Mouse (Mus musculus): ENCODE results near the gene St5. TPM values are rescaled to one million over a fixed set of nuclear protein-coding genes. Genes with fewer than 3 reads are reported as not detected.

St5 gene
- total RNA-seq, 1 experiment = 25.6 TPM

DNA sequence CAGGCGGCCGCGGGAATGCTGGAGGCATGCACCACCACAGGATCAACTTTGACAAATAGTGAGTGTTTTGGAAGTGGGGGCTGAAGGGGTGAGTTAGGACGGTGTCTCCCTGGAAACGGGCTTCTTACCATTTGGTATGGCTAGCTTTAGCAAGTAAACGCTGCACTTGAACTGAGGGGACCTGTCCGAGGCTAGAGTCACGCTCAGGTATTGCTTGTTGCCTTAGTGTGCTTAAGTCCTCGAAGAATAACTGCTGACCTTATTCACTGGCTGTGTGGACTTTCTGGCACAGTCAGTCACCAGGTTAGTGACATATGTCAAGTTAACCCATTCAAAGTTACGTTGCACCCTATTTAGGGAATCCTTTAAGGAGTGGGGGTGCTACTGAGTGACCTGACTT lies 183.5 kb downstream of the St5 start:
- H3K27ac ChIP-seq (ENCODE audit: insufficient read depth, low read depth, low read length, poor library complexity, severe bottlenecking) = peak overlapping the region; percentile 98

DNA sequence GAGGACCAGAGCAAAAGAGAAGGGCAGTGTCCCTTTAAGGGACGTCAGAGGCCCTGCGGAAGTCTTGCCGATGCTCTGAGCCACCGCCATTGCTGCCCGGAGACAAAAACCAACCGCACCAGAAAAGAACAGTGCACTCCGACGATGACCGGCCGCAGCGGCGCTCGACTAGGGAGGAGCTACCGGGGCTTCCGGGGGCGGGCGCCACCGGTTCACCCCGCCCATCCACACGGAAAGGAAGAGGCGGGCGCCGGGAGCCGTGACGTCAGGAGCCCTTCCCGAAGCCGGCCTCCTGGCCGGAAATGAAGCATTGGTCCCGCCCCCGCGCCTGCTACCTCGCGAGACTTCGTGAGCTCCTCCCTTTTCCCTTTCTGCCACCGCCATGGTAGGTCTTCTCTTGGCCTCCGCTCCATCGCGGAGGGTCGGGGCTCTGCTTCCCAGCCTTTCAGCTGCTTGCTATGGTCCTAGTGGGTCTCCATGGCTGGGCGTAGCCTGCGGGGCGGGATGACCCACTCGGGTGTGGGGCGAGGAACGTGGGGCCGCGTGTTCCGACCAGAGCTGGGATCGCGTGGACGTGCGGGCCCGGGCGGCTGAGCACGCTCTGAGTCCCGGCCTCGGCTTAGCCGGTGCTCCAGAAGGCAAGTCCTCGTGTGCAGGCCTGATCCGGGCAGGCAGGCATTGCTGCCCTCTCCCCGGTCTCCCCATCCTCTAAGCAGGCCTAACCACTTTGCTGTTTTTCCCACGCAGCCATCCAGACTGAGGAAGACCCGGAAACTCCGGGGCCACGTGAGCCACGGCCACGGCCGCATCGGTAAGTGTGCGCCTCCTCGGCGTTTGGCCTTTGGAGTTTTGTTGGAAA lies 184.3 kb downstream of the St5 start, which contains the start of gene Rpl27a:
Gene Rpl27a (plus strand): TSS at position 310 of the 859 bp plus-strand sequence.
- peak within 1 kb of the TSS; percentile 100 for H3K9ac ChIP-seq (ENCODE audit: insufficient read depth, low read depth, low read length, poor library complexity, severe bottlenecking)
- peak; percentile 95 for DNase-seq (ENCODE audit: low read depth, low spot score)
- H3K4me1 ChIP-seq (ENCODE audit: control insufficient read depth in 2 of 2, insufficient read depth in 2 of 2, low read length in 2 of 2, poor library complexity in 1 of 2) = peaks cover 0 to 4% of the 10 kb centered on the region in 2 experiments; a peak in 1 of 4 replicates
- in situ Hi-C loops (cut with MboI; ENCODE audit: low sequenced_read_pairs in 2 of 2, unreplicated experiment in 2 of 2) = no loop called here
- no peaks in the 10 kb centered on the region for H3K9me3 ChIP-seq (ENCODE audit: control insufficient read depth, insufficient read depth, low read depth, low read length)
- peaks cover 44% of the 10 kb centered on the region for H3K36me3 ChIP-seq (ENCODE audit: control insufficient read depth, insufficient read depth, low read length, poor library complexity, severe bottlenecking)
- TF ChIP-seq ZC3H11A (IDR thresholded peaks at IDR 0.05; ENCODE audit: borderline replicate concordance, low read depth, low read length) = no peak
- no peak for TF ChIP-seq MAFK (IDR thresholded peaks at IDR 0.05; ENCODE audit: insufficient read depth, low read depth, low read length)
- peak; percentile 59; the same call in 1 of the 2 replicates for TF ChIP-seq HCFC1 (IDR thresholded peaks at IDR 0.05; ENCODE audit: borderline replicate concordance, insufficient read depth, low read length)
- no peak for TF ChIP-seq ZNF384 (IDR thresholded peaks at IDR 0.05; ENCODE audit: low read depth, low read length)
- TF ChIP-seq CHD2 (IDR thresholded peaks at IDR 0.05; ENCODE audit: low read depth, low read length) = peak; percentile 92
- peak within 1 kb of the TSS; percentile 98 for H3K27ac ChIP-seq (ENCODE audit: insufficient read depth, low read depth, low read length, poor library complexity, severe bottlenecking)
- H3K4me3 ChIP-seq (ENCODE audit: insufficient read depth in 1 of 2, low read depth in 1 of 2, low read length in 2 of 2, poor library complexity in 1 of 2, severe bottlenecking in 1 of 2) = peak within 1 kb of the TSS; percentile 97 to 100

More for the DNA sequence above, 183.5 kb downstream of the St5 start:
- peak overlapping the region; percentile 97 to 100 for H3K4me3 ChIP-seq (ENCODE audit: insufficient read depth in 1 of 2, low read depth in 1 of 2, low read length in 2 of 2, poor library complexity in 1 of 2, severe bottlenecking in 1 of 2)
- no peak for DNase-seq (ENCODE audit: low read depth, low spot score)
- peaks cover 48% of the 10 kb centered on the region for H3K36me3 ChIP-seq (ENCODE audit: control insufficient read depth, insufficient read depth, low read length, poor library complexity, severe bottlenecking)
- in situ Hi-C loops (cut with MboI; ENCODE audit: low sequenced_read_pairs in 2 of 2, unreplicated experiment in 2 of 2) = loop anchor here in 1 of 2 experiments (10.0 kb wide), 1 partner anchor 165 kb away; no protein-coding TSS in a partner anchor
- H3K9ac ChIP-seq (ENCODE audit: insufficient read depth, low read depth, low read length, poor library complexity, severe bottlenecking) = peak overlapping the region; percentile 100
- H3K4me1 ChIP-seq (ENCODE audit: control insufficient read depth in 2 of 2, insufficient read depth in 2 of 2, low read length in 2 of 2, poor library complexity in 1 of 2) = peaks cover 0 to 4% of the 10 kb centered on the region in 2 experiments; a peak in 1 of 4 replicates
- no peaks in the 10 kb centered on the region for H3K9me3 ChIP-seq (ENCODE audit: control insufficient read depth, insufficient read depth, low read depth, low read length)
- TF ChIP-seq ZNF384 (IDR thresholded peaks at IDR 0.05; ENCODE audit: low read depth, low read length) = no peak
- TF ChIP-seq MAFK (IDR thresholded peaks at IDR 0.05; ENCODE audit: insufficient read depth, low read depth, low read length) = no peak
- TF ChIP-seq CHD2 (IDR thresholded peaks at IDR 0.05; ENCODE audit: low read depth, low read length) = no peak
- TF ChIP-seq HCFC1 (IDR thresholded peaks at IDR 0.05; ENCODE audit: borderline replicate concordance, insufficient read depth, low read length) = no peak
- TF ChIP-seq ZC3H11A (IDR thresholded peaks at IDR 0.05; ENCODE audit: borderline replicate concordance, low read depth, low read length) = no peak

- DNase-seq (ENCODE audit: low read depth, low spot score) = no peak
- in situ Hi-C loops (cut with MboI; ENCODE audit: low sequenced_read_pairs in 2 of 2, unreplicated experiment in 2 of 2) = no loop called here
- H3K9ac ChIP-seq (ENCODE audit: insufficient read depth, low read depth, low read length, poor library complexity, severe bottlenecking) = peak overlapping the region; percentile 93
- H3K4me3 ChIP-seq (ENCODE audit: insufficient read depth in 1 of 2, low read depth in 1 of 2, low read length in 2 of 2, poor library complexity in 1 of 2, severe bottlenecking in 1 of 2) = peak overlapping the region; percentile 89 to 97
- TF ChIP-seq CHD2 (IDR thresholded peaks at IDR 0.05; ENCODE audit: low read depth, low read length) (no peak), ZNF384 (IDR thresholded peaks at IDR 0.05; ENCODE audit: low read depth, low read length) (no peak), HCFC1 (IDR thresholded peaks at IDR 0.05; ENCODE audit: borderline replicate concordance, insufficient read depth, low read length) (no peak), ZC3H11A (IDR thresholded peaks at IDR 0.05; ENCODE audit: borderline replicate concordance, low read depth, low read length) (no peak), MAFK (IDR thresholded peaks at IDR 0.05; ENCODE audit: insufficient read depth, low read depth, low read length) (no peak)
- peak overlapping the region; percentile 94 for H3K27ac ChIP-seq (ENCODE audit: insufficient read depth, low read depth, low read length, poor library complexity, severe bottlenecking)
- H3K36me3 ChIP-seq (ENCODE audit: control insufficient read depth, insufficient read depth, low read length, poor library complexity, severe bottlenecking) = peaks cover 39% of the 10 kb centered on the region
- no peaks in the 10 kb centered on the region for H3K9me3 ChIP-seq (ENCODE audit: control insufficient read depth, insufficient read depth, low read depth, low read length)
- peaks cover 0 to 4% of the 10 kb centered on the region in 2 experiments; a peak in 1 of 4 replicates for H3K4me1 ChIP-seq (ENCODE audit: control insufficient read depth in 2 of 2, insufficient read depth in 2 of 2, low read length in 2 of 2, poor library complexity in 1 of 2)
Measured at GRCm38 (mm10) chr7:109518036-109518681, 185.2 kb downstream of the St5 start.

DNA sequence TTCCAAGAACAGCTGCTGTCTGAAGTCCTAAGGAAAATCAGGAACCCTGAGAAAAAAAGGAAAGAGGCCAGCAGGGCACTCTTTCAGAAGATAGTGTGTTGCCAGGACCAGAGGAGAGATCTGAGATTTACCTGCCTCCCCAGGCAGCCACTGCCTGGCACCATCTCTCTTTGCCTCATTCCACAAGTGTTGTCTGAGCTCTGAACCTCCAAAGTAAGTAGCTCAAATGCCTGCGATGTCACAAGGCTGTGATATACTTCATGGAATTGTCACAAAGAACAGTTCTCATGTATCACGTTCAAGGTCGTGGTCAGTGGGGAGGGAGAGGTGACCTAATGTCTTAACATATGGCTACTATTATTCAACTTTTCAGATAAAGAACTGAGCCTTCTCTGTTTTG lies 186.9 kb downstream of the St5 start:
- DNase-seq (ENCODE audit: low read depth, low spot score) = no peak
- Histone ChIP-seq H3K9ac (ENCODE audit: insufficient read depth, low read depth, low read length, poor library complexity, severe bottlenecking) (no peak overlapping the region), H3K4me3 (ENCODE audit: insufficient read depth in 1 of 2, low read depth in 1 of 2, low read length in 2 of 2, poor library complexity in 1 of 2, severe bottlenecking in 1 of 2) (no peak overlapping the region), H3K4me1 (ENCODE audit: control insufficient read depth in 2 of 2, insufficient read depth in 2 of 2, low read length in 2 of 2, poor library complexity in 1 of 2) (0 out of 4 replicates have a peak, but pooled peaks cover 0 to 2% of the 10 kb centered on the region in 2 experiments), H3K27ac (ENCODE audit: insufficient read depth, low read depth, low read length, poor library complexity, severe bottlenecking) (no peak overlapping the region), H3K36me3 (ENCODE audit: control insufficient read depth, insufficient read depth, low read length, poor library complexity, severe bottlenecking) (peaks cover 24% of the 10 kb centered on the region), H3K9me3 (ENCODE audit: control insufficient read depth, insufficient read depth, low read depth, low read length) (no peaks in the 10 kb centered on the region)
- in situ Hi-C loops (cut with MboI; ENCODE audit: low sequenced_read_pairs in 2 of 2, unreplicated experiment in 2 of 2) = no loop called here
- TF ChIP-seq ZNF384 (IDR thresholded peaks at IDR 0.05; ENCODE audit: low read depth, low read length) = no peak
- TF ChIP-seq CHD2 (IDR thresholded peaks at IDR 0.05; ENCODE audit: low read depth, low read length) = no peak
- no peak for TF ChIP-seq MAFK (IDR thresholded peaks at IDR 0.05; ENCODE audit: insufficient read depth, low read depth, low read length)
- TF ChIP-seq ZC3H11A (IDR thresholded peaks at IDR 0.05; ENCODE audit: borderline replicate concordance, low read depth, low read length) = no peak
- no peak for TF ChIP-seq HCFC1 (IDR thresholded peaks at IDR 0.05; ENCODE audit: borderline replicate concordance, insufficient read depth, low read length)
